Mouse (Mus musculus): ENCODE measurements at regions not wholly inside any gene's neighbourhood (a gene's known extent, or its start where the extent isn't known, plus 50 kb on each side); places are given as distances from the start of the nearest gene placed in this dataset.

DNA sequence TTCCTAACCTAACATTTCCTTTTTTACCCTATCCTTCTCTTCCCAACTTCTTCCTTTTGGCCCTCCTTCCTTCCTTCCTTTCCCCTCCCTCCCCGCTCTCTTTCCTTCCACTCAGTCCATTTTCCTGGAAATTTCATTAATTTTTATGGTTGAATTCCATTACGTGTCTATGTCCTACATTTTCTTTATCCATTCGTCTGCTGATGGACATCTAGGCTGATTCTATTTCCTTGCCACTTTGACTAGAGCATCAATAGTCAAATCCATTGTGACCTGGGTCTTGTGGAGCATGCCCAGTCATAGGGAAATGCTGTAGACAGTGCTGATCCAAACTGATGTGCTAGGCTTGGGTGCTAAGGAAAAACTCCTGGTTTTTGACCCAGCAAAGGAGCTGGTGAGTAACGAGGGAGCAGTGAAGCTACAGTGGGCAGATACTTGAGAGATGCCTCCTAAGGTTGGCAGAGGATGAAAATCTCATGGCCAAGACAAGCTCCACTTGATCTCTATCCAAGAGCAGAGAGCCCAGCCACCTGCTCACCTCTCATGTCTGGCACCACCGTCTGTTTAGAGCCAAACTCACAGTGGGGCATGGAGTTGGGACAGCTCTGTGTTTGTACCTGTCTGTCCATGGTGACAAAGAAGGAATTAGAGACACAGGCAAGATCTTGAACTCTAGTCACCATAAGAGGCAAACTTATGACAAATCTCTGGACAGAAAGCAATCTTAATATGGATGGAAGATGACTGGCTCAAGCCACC is 57.7 kb upstream of the Kctd3 start:
- no peak overlapping the region for H3K4me2 ChIP-seq
- no peak for ATAC-seq (replicated peaks; ENCODE audit: insufficient number of reproducible peaks, insufficient read depth, low FRiP score, low read depth)
- no peaks in the 10 kb centered on the region for H3K27me3 ChIP-seq
- no peaks in the 10 kb centered on the region for H3K36me3 ChIP-seq
- no peak overlapping the region for H3K4me3 ChIP-seq
- H3K4me1 ChIP-seq (replicated peaks), result peaks cover 9% of the 10 kb centered on the region
- 84% methylated on average over 5 of the region's 5 CpGs for WGBS
- H3K9me3 ChIP-seq (replicated peaks), result no peaks in the 10 kb centered on the region
- no peak overlapping the region for H3K9ac ChIP-seq
- H3K27ac ChIP-seq, result no peak overlapping the region

DNA sequence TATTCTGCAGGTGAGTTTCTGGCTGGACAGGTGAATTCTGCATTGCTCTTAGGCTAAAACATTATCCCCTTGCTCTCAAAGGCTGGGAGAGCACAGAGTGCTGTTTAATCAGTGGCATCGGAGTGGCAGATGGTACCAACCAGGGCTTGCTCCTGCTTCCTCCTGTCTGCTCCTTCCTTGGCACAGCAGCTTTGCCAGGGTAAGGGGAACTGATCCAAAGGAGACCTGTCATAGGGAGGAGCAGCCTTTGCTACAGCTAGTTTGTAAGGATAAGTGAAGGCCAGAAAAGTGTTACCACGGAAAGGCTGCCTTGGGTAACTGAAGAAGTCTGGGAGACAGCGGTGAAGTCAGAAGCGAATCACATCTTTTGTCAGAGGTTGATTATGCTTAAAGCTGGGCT is 57.0 kb upstream of the Kctd3 start:
- H3K9ac ChIP-seq, result no peak overlapping the region
- WGBS, result 88% methylated on average over 4 of the region's 4 CpGs

DNA sequence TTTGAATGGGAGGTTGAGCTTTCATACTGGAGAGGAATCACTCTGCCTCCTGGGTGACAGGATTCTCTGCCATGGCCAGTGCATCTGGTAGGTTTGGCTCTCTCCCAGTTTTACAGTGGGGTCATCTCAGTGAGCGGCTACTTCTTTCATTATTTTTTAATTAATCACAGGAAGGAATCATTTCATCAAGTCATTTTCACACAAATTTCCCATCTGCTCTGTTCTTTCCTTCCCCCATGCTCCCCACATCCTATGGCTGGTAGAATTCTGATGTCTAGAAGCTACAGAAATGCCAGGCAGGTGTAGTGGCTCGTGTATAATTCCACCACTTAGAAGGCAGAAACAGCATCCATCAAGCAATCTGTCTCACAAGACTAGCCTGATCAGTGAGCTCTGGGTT is 56.1 kb upstream of the Kctd3 start:
- WGBS, result 68% methylated on average over 2 of the region's 2 CpGs
- Histone ChIP-seq H3K9me3 (replicated peaks) (no peaks in the 10 kb centered on the region), H3K9ac (no peak overlapping the region), H3K36me3 (no peaks in the 10 kb centered on the region), H3K4me3 (no peak overlapping the region), H3K4me2 (no peak overlapping the region), H3K27ac (no peak overlapping the region), H3K27me3 (no peaks in the 10 kb centered on the region), H3K4me1 (replicated peaks) (peaks cover 9% of the 10 kb centered on the region)
- no peak for ATAC-seq (replicated peaks; ENCODE audit: insufficient number of reproducible peaks, insufficient read depth, low FRiP score, low read depth)

More for the DNA sequence above, 57.0 kb upstream of the Kctd3 start:
- Histone ChIP-seq H3K4me3 (no peak overlapping the region), H3K9me3 (replicated peaks) (no peaks in the 10 kb centered on the region), H3K4me1 (replicated peaks) (peaks cover 9% of the 10 kb centered on the region), H3K27ac (no peak overlapping the region), H3K36me3 (no peaks in the 10 kb centered on the region), H3K27me3 (no peaks in the 10 kb centered on the region), H3K4me2 (no peak overlapping the region)
- ATAC-seq (replicated peaks; ENCODE audit: insufficient number of reproducible peaks, insufficient read depth, low FRiP score, low read depth), result no peak

DNA sequence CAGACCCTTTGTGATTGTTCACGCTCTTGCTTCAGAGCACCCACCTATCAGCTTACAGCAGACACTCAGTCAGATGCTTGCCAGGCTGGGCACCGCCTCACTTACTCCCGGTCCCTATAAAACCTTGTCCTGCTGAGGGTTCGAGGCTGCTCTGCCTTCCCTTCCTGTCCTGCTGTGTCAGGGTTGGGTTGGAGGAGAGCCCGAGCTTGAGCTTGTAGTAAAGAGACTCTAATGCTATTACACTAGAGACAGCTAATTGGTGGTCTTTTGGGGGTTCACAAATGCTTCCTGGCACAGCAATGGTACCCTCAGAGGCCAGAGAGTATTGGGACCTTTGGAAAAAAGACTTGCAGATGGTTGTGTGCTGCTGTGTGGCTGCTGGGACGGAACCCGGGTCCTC is 55.6 kb upstream of the Kctd3 start:
- Histone ChIP-seq H3K9ac (no peak overlapping the region), H3K4me3 (no peak overlapping the region), H3K36me3 (no peaks in the 10 kb centered on the region), H3K27ac (no peak overlapping the region), H3K4me1 (replicated peaks) (peaks cover 7% of the 10 kb centered on the region), H3K4me2 (no peak overlapping the region), H3K9me3 (replicated peaks) (no peaks in the 10 kb centered on the region), H3K27me3 (no peaks in the 10 kb centered on the region)
- 84% methylated on average over 7 of the region's 7 CpGs for WGBS
- no peak for ATAC-seq (replicated peaks; ENCODE audit: insufficient number of reproducible peaks, insufficient read depth, low FRiP score, low read depth)

Data from heart, embryonic 15.5 days (tissue).